Mouse (Mus musculus): ENCODE results near the gene Tbx6.

GRCm38 (mm10) chr7:126775978-126776234 is 5.4 kb upstream of the Tbx6 start:
- no peak for TF ChIP-seq CTCF (IDR thresholded peaks at IDR 0.05; ENCODE audit: control insufficient read depth, insufficient read depth, insufficient read length)
- TF ChIP-seq MYOD1 (IDR thresholded peaks at IDR 0.05; ENCODE audit: control insufficient read depth, insufficient read length, low read depth) = no peak
- no peak for TF ChIP-seq USF1 (IDR thresholded peaks at IDR 0.05; ENCODE audit: low read depth)
- TF ChIP-seq MYOG (IDR thresholded peaks at IDR 0.05; ENCODE audit: control insufficient read depth, extremely low read depth, insufficient read length) = no peak
